Mouse (Mus musculus) megakaryocyte progenitor cell, adult 5-6 weeks (primary cell): ENCODE results near the gene Auts2. TPM values are rescaled to one million over a fixed set of nuclear protein-coding genes. Genes with fewer than 3 reads are reported as not detected.
A peak's percentile ranks its signal among the peaks of the same experiment; 100 is the strongest.

Source experiments
- ATAC-seq: replicated peaks from 2 replicates; pipeline ENCODE4 v1.8.0; 2016; ENCODE audit warnings: mild to moderate bottlenecking, moderate TSS enrichment, inconsistent platforms; ENCODE audit not compliant: poor library complexity
- total RNA-seq, 2 experiments: library from RNA; stranded (forward) in 1 of 2; stranded (reverse) in 1 of 2; fragments of 157-497, 149-512 nt in 1 of 2; fragments of 200-1000 nt in 1 of 2; gene quantifications; 2 replicates each; pipeline versions ENCODE4 v1.2.3 to v1.2.4; 2015 to 2017

The Auts2 gene
- total RNA-seq, 2 experiments from 2014 or later: 3.9 to 15.0 TPM

GRCm38 (mm10) chr5:131819251-131819691 lies 723.9 kb downstream of the Auts2 start:
- no peak for ATAC-seq

GRCm38 (mm10) chr5:131815498-131815897 lies 727.6 kb downstream of the Auts2 start:
- ATAC-seq: no peak

- peak; percentile 79 for ATAC-seq
Observed at GRCm38 (mm10) chr5:131814503-131815003, 728.6 kb downstream of the Auts2 start.

- peak; percentile 76 for ATAC-seq
Observed at GRCm38 (mm10) chr5:131813952-131814502, 729.1 kb downstream of the Auts2 start.

- ATAC-seq: no peak
Observed at GRCm38 (mm10) chr5:131813331-131813781, 729.8 kb downstream of the Auts2 start.

- ATAC-seq: no peak
Observed at GRCm38 (mm10) chr5:131812483-131813063, 730.6 kb downstream of the Auts2 start.

GRCm38 (mm10) chr5:131806350-131806749 lies 736.8 kb downstream of the Auts2 start:
- peak; percentile 69 for ATAC-seq

- no peak for ATAC-seq
Observed at GRCm38 (mm10) chr5:131805277-131805676, 737.9 kb downstream of the Auts2 start.

GRCm38 (mm10) chr5:131803609-131804008 lies 739.5 kb downstream of the Auts2 start:
- ATAC-seq: no peak

- no peak for ATAC-seq
Observed at GRCm38 (mm10) chr5:131802340-131803036, 740.7 kb downstream of the Auts2 start.

- no peak for ATAC-seq
Observed at GRCm38 (mm10) chr5:131801924-131802323, 741.2 kb downstream of the Auts2 start.

- ATAC-seq: no peak
Observed at GRCm38 (mm10) chr5:131798373-131798772, 744.8 kb downstream of the Auts2 start.

- no peak for ATAC-seq
Observed at GRCm38 (mm10) chr5:131797044-131797443, 746.1 kb downstream of the Auts2 start.

GRCm38 (mm10) chr5:131794411-131795133 lies 748.6 kb downstream of the Auts2 start:
- ATAC-seq: peak; percentile 70

GRCm38 (mm10) chr5:131789601-131790000 lies 753.5 kb downstream of the Auts2 start:
- no peak for ATAC-seq

- ATAC-seq: no peak
Observed at GRCm38 (mm10) chr5:131788008-131788407, 755.1 kb downstream of the Auts2 start.

GRCm38 (mm10) chr5:131783241-131783640 lies 759.9 kb downstream of the Auts2 start:
- ATAC-seq: no peak

- ATAC-seq: no peak
Observed at GRCm38 (mm10) chr5:131781063-131781462, 762.1 kb downstream of the Auts2 start.

- ATAC-seq: no peak
Observed at GRCm38 (mm10) chr5:131779171-131779570, 764.0 kb downstream of the Auts2 start.

- no peak for ATAC-seq
Observed at GRCm38 (mm10) chr5:131775672-131776071, 767.5 kb downstream of the Auts2 start.

GRCm38 (mm10) chr5:131775222-131775621 lies 767.9 kb downstream of the Auts2 start:
- no peak for ATAC-seq
